Mouse (Mus musculus) midbrain, embryonic 14.5 days (tissue): ENCODE measurements around the gene Nceh1. TPM values are rescaled to one million over a fixed set of nuclear protein-coding genes. Genes with fewer than 3 reads are reported as not detected.

Source experiments
- ATAC-seq: fragments of 200-750 bp; cut with Nextera tagmentation; 2 replicates; pipeline ENCODE4 v1.8.0; 2017; ENCODE audit warnings: moderate number of reproducible peaks, moderate library complexity; ENCODE audit not compliant: low FRiP score, low TSS enrichment
- DNase-seq: peaks from one replicate; pipeline ENCODE4 v3.0.0-alpha.2; 2015
- H3K27ac ChIP-seq: fragments of 300-500 bp; sonication (generic); replicated peaks from 2 replicates; pipeline ENCODE4 v1.5.1; 2014; ENCODE audit warnings: mild to moderate bottlenecking, low read depth, low read length, moderate library complexity
- H3K27me3 ChIP-seq: fragments of 300-500 bp; sonication (generic); 2 replicates; pipeline ENCODE4 v1.6.1; 2014; ENCODE audit warnings: low read length, control low read depth, mixed read lengths; ENCODE audit not compliant: control insufficient read depth, insufficient read depth
- H3K36me3 ChIP-seq: fragments of 300-500 bp; sonication (generic); 2 replicates; pipeline ENCODE4 v1.6.1; 2014; ENCODE audit warnings: low read length, control low read depth; ENCODE audit not compliant: control insufficient read depth, insufficient read depth
- H3K4me1 ChIP-seq: fragments of 300-500 bp; sonication (generic); 2 replicates; pipeline ENCODE4 v1.6.1; 2014; ENCODE audit warnings: mild to moderate bottlenecking, antibody characterized with exemption, low read length, control low read depth; ENCODE audit not compliant: control insufficient read depth, insufficient read depth
- H3K4me2 ChIP-seq: fragments of 300-500 bp; sonication (generic); 2 replicates; pipeline ENCODE4 v1.6.1; 2014; ENCODE audit warnings: mild to moderate bottlenecking, low read length, moderate library complexity
- H3K4me3 ChIP-seq: fragments of 300-500 bp; sonication (generic); replicated peaks from 2 replicates; pipeline ENCODE4 v1.5.1; 2014; ENCODE audit warnings: low read depth, low read length
- H3K9ac ChIP-seq: fragments of 300-500 bp; sonication (generic); replicated peaks from 2 replicates; pipeline ENCODE4 v1.6.1; 2014; ENCODE audit warnings: mild to moderate bottlenecking, low read length, moderate library complexity
- H3K9me3 ChIP-seq: fragments of 300-500 bp; sonication (generic); 2 replicates; pipeline ENCODE4 v1.6.1; 2016; ENCODE audit warnings: low read length, control low read depth, mixed read lengths; ENCODE audit not compliant: control insufficient read depth
- WGBS: fragments of 180-500 bp; shearing (Covaris S2); extraction: QIAGEN DNeasy Blood & Tissue Kit; methylation state at CpG from one replicate; pipeline ENCODE4 v1.1.7; 2014; 5-methylcytosine and 5-hydroxymethylcytosine counted together
- polyA plus RNA-seq: library from polyadenylated mRNA; unstranded; fragments of >200 nt; fragmentation: Nextera tagmentation; extraction: Ambion mirVana; gene quantifications from 2 replicates; pipeline ENCODE4 v1.2.1, GENCODE M21; 2014

Nceh1 gene
- polyA plus RNA-seq, 1 experiment from 2014 or later: 8.9 TPM

DNA sequence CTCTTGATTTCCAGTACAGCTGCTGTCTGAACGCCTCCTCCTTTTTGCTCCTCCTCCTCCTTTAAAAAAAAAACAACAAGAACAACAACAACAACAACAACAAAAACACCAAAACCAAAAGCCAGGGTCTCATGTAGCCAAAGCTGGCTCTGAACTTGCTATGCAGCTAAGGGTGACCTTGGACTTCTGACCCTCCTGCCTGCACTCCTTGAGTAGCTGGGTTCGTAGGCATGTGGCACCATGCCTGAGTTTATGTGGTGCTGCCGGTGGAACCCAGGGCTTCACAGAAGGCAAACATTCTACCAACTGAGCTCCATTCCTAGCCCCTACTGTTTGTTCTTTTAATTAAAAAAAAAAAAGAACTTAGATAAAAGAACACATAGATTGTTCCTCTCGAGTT lies 50.6 kb downstream of the Nceh1 start:
- ATAC-seq (no peak), DNase-seq (no peak)
- no peaks in the 10 kb centered on the region for H3K36me3 ChIP-seq
- no peak overlapping the region for H3K27ac ChIP-seq
- H3K4me1 ChIP-seq: no peaks in the 10 kb centered on the region
- no peaks in the 10 kb centered on the region for H3K27me3 ChIP-seq
- 89% methylated on average over 4 of the region's 4 CpGs for WGBS
- H3K9ac ChIP-seq: no peak overlapping the region
- no peak overlapping the region for H3K4me3 ChIP-seq
- no peaks in the 10 kb centered on the region for H3K9me3 ChIP-seq
- H3K4me2 ChIP-seq: no peak overlapping the region

DNA sequence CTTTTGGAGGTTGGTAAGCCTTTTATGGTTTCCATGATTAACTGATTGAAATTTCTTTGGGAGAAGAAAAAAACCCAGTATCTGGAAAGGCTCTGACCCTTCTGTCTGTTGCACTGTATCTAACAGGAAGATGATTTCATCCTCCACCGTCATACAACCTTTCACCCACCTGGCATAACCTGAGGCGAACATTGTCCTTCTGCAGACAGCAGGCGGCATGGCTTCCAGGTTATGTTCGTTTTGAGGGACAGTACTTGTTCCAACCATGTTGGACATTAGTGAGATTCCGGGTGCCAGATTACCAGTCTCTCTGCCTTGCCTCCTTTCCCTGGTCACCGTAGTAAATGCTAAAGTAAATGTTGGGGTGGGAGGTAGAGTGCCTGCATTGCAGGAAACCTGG lies 51.1 kb downstream of the Nceh1 start:
- H3K27me3 ChIP-seq: no peaks in the 10 kb centered on the region
- no peaks in the 10 kb centered on the region for H3K36me3 ChIP-seq
- H3K9ac ChIP-seq: no peak overlapping the region
- H3K4me1 ChIP-seq: no peaks in the 10 kb centered on the region
- H3K4me2 ChIP-seq: no peak overlapping the region
- H3K4me3 ChIP-seq: no peak overlapping the region
- 90% methylated on average over 6 of the region's 6 CpGs for WGBS
- H3K9me3 ChIP-seq: no peaks in the 10 kb centered on the region
- ATAC-seq (no peak), DNase-seq (no peak)
- no peak overlapping the region for H3K27ac ChIP-seq

DNA sequence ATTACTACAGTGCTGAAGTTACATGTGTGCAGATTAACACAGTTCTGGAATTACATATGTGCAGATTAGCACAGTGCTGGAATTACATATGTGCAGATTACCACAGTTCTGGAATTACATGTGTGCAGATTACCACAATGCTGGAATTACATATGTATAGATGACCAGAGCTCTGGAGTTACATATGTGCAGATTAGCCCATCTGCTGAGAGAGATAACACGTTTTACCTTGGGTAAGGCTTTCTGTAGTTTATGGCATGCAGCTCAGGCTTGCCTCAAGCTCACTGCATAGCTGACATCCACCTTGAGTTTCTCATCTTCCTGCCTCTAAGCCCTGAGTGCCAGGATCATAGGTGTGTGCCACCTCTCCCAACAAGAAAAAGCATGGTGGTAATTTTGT lies 52.2 kb downstream of the Nceh1 start:
- no peak overlapping the region for H3K4me3 ChIP-seq
- WGBS: 63% methylated on average over 1 of the region's 1 CpGs
- ATAC-seq (no peak), DNase-seq (no peak)
- no peak overlapping the region for H3K9ac ChIP-seq
- no peaks in the 10 kb centered on the region for H3K36me3 ChIP-seq
- H3K4me2 ChIP-seq: no peak overlapping the region
- no peaks in the 10 kb centered on the region for H3K4me1 ChIP-seq
- no peak overlapping the region for H3K27ac ChIP-seq
- H3K27me3 ChIP-seq: no peaks in the 10 kb centered on the region
- H3K9me3 ChIP-seq: no peaks in the 10 kb centered on the region

DNA sequence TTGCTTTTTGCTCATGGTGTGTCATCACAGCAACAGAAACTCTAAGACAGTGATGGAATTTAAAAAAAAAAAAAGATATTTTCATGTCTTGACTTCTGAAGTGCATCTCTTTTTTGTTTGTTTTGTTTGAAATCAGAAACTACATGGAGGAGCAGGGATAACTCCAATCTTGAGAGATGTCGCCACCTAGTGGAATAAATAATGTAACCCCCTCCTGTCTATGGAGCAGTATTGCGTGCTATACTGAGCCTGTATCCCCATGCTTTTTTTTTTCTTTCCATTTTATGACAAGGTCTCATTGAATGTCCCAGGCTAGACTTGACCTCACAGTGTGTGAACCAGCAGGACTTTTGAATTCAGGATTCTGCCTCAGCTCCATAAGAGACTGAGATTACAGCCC lies 54.5 kb downstream of the Nceh1 start:
- peak; percentile 21; the same call in 1 of the 2 replicates for ATAC-seq
- peak; percentile 77 for DNase-seq
- H3K36me3 ChIP-seq: peaks cover 5% of the 10 kb centered on the region; the same call in 1 of the 2 replicates
- H3K9ac ChIP-seq: no peak overlapping the region
- H3K27ac ChIP-seq: no peak overlapping the region
- H3K9me3 ChIP-seq: no peaks in the 10 kb centered on the region
- H3K4me2 ChIP-seq: no peak overlapping the region
- H3K4me1 ChIP-seq: no peaks in the 10 kb centered on the region
- no peak overlapping the region for H3K4me3 ChIP-seq
- 18% methylated on average over 2 of the region's 2 CpGs for WGBS
- no peaks in the 10 kb centered on the region for H3K27me3 ChIP-seq

DNA sequence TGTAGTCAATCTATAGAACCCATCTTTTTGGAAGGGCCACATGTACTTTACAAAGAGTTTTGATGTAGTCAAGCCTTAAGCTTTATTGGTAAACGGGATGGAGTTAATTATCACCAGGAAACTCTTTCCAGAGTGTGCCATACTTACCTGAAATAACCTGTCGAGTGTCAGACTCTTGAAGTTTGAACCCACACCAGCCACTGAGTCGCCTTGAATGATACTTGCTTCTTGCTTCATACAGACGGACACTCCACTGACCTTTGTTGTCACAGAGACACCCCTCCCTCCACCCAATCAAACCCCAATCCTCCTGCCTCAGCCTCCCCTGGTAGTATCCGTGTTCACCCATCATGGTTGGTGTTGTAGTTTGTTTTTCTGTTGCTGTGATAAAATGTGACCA lies 55.8 kb downstream of the Nceh1 start:
- H3K9ac ChIP-seq: no peak overlapping the region
- no peaks in the 10 kb centered on the region for H3K27me3 ChIP-seq
- WGBS: 85% methylated on average over 5 of the region's 5 CpGs
- H3K36me3 ChIP-seq: peaks cover 5% of the 10 kb centered on the region; the same call in 1 of the 2 replicates
- DNase-seq (no peak), ATAC-seq (no peak)
- no peaks in the 10 kb centered on the region for H3K4me1 ChIP-seq
- H3K27ac ChIP-seq: no peak overlapping the region
- no peak overlapping the region for H3K4me2 ChIP-seq
- H3K4me3 ChIP-seq: no peak overlapping the region
- H3K9me3 ChIP-seq: no peaks in the 10 kb centered on the region

DNA sequence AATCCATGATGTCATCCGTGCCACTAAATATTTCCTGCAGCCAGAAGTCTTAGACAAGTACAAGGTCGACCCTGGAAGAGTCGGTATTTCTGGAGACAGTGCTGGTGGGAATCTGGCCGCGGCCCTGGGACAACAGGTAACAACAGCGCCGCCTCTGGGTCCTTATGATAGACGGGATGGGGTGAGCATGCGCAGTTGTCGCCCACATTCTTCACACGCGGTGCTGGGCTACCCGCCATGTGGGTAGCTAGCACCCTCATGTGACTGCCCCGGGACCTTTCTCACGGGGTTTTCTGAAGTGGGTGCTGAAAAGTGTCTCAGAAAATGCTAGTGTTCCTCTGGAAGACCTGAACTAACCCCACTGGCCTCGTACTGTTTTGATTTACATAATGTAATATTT lies 56.8 kb downstream of the Nceh1 start:
- Histone ChIP-seq H3K36me3 (peaks cover 5% of the 10 kb centered on the region; the same call in 1 of the 2 replicates), H3K9me3 (no peaks in the 10 kb centered on the region), H3K4me2 (no peak overlapping the region), H3K4me3 (no peak overlapping the region), H3K4me1 (no peaks in the 10 kb centered on the region), H3K27ac (no peak overlapping the region), H3K27me3 (no peaks in the 10 kb centered on the region), H3K9ac (no peak overlapping the region)
- WGBS: 92% methylated on average over 16 of the region's 16 CpGs
- ATAC-seq: no peak
- no peak for DNase-seq

DNA sequence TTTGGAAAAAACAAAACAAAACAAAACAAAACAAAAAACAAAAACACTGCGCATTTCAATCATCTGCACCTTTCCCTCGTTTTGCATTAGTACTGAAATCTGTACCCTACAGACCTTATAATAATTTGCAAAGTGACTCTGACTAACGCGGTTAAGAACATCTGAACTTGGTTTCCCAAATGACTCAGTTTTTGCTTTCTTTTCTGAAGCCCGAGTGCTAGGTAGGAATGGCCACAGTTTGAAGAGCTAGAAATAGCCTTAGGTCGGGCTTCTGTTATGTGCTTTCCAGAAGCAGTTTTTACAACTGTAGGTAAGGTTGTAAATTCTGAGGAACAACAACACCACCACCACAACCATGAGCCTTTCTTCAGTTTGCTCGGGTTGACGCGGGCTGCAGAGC lies 59.1 kb downstream of the Nceh1 start:
- Histone ChIP-seq H3K9ac (no peak overlapping the region), H3K4me2 (no peak overlapping the region), H3K9me3 (no peaks in the 10 kb centered on the region), H3K4me1 (no peaks in the 10 kb centered on the region), H3K27ac (no peak overlapping the region), H3K36me3 (peaks cover 5% of the 10 kb centered on the region; the same call in 1 of the 2 replicates), H3K4me3 (no peak overlapping the region), H3K27me3 (no peaks in the 10 kb centered on the region)
- ATAC-seq (no peak), DNase-seq (no peak)
- WGBS: 93% methylated on average over 9 of the region's 9 CpGs

DNA sequence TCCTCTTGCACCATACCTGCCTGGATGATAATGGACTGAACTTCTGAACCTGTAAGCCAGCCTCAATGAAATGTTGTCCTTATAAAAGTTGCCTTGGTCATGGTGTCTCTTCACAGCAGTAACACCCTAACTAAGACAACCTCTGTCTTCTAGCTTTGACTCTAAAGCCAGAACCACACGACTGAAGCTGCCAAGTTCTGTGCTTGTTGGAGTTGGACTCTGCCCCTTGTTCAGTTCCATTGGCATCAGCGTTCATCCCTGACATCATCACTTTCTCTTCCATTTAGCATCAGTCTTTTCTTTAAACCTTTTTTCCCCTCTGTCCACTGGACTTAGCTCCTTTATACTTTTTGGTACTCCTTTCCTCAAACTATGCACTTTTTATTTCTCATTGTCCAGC lies 63.4 kb downstream of the Nceh1 start:
- H3K9ac ChIP-seq: no peak overlapping the region
- no peak overlapping the region for H3K4me2 ChIP-seq
- 88% methylated on average over 2 of the region's 2 CpGs for WGBS
- H3K27ac ChIP-seq: no peak overlapping the region
- H3K4me3 ChIP-seq: no peak overlapping the region
- no peak for ATAC-seq
- H3K9me3 ChIP-seq: no peaks in the 10 kb centered on the region
- no peaks in the 10 kb centered on the region for H3K27me3 ChIP-seq
- DNase-seq: no peak
- peaks cover 5% of the 10 kb centered on the region; the same call in 1 of the 2 replicates for H3K36me3 ChIP-seq
- H3K4me1 ChIP-seq: no peaks in the 10 kb centered on the region

DNA sequence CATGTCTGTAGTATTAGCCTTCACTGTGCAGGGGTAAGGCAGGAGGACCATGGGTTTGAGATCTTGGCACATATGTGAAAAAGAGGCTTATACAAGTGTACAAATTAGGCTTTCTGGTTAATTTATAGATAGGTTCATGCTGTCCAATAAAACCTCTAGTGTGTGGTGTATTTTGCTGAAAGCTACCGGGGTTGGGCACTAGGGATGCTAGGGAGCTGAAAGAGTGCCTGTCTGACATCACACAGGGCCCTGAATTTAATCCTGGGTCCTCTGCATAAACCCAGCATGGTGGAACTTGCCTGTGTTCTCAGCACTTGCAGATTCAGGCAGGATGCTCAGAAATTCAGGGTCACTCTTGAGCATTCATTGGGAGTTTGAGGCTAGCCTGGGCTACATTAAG lies 65.0 kb downstream of the Nceh1 start:
- Histone ChIP-seq H3K9ac (no peak overlapping the region), H3K9me3 (no peaks in the 10 kb centered on the region), H3K4me1 (no peaks in the 10 kb centered on the region), H3K27ac (no peak overlapping the region), H3K4me2 (no peak overlapping the region), H3K4me3 (no peak overlapping the region), H3K36me3 (no peaks in the 10 kb centered on the region), H3K27me3 (no peaks in the 10 kb centered on the region)
- no peak for DNase-seq
- 69% methylated on average over 1 of the region's 1 CpGs for WGBS
- ATAC-seq: no peak
